Mouse (Mus musculus) MEL (cell line): Measurements from ENCODE around the gene Dynlrb2. TPM values are rescaled to one million over a fixed set of nuclear protein-coding genes. Genes with fewer than 3 reads are reported as not detected.

ENCODE experiments used
- DNase-seq: peaks from one replicate; pipeline ENCODE4 v3.0.0; 2011; ENCODE audit warnings: low read depth, low spot score
- H3K27ac ChIP-seq: 2 replicates; pipeline ENCODE4 v1.5.1; 2012; ENCODE audit warnings: low read depth, mild to moderate bottlenecking, control low read depth, low read length, moderate library complexity; ENCODE audit not compliant: control insufficient read depth
- H3K27me3 ChIP-seq, 2 experiments: fragments of 150-350 bp in 1 of 2; sonication (generic) in 1 of 2; 2 replicates each; pipeline ENCODE4 v1.6.1; 2012; ENCODE audit warnings: low read length in 2 of 2, mild to moderate bottlenecking in 2 of 2, improper control_type of control experiment in 1 of 2, moderate library complexity in 1 of 2; ENCODE audit not compliant: insufficient read depth in 2 of 2, control insufficient read depth in 1 of 2
- H3K36me3 ChIP-seq, 2 experiments: 2 replicates each; pipeline ENCODE4 v1.6.1; 2012 to 2014; ENCODE audit warnings: low read length in 2 of 2, improper control_type of control experiment in 1 of 2, inconsistent platforms in 1 of 2, mild to moderate bottlenecking in 1 of 2; ENCODE audit not compliant: insufficient read depth in 2 of 2, control insufficient read depth in 1 of 2
- H3K4me1 ChIP-seq, 2 experiments: fragments of 150-350 bp in 1 of 2; sonication (generic) in 1 of 2; 2 replicates each; pipeline ENCODE4 v1.6.1; 2012; ENCODE audit warnings: low read length in 2 of 2, improper control_type of control experiment in 1 of 2, mild to moderate bottlenecking in 1 of 2; ENCODE audit not compliant: insufficient read depth in 2 of 2, control insufficient read depth in 1 of 2
- H3K4me3 ChIP-seq, 2 experiments: fragments of 150-350 bp in 1 of 2; sonication (generic) in 1 of 2; 2 replicates each; pipeline ENCODE4 v1.5.1; 2012; ENCODE audit warnings: low read depth in 2 of 2, low read length in 2 of 2, mild to moderate bottlenecking in 2 of 2, moderate library complexity in 2 of 2, control low read depth in 1 of 2, improper control_type of control experiment in 1 of 2; ENCODE audit not compliant: control insufficient read depth in 1 of 2, insufficient read depth in 1 of 2
- H3K79me2 ChIP-seq: 2 replicates; pipeline ENCODE4 v1.6.1; 2012; ENCODE audit warnings: mild to moderate bottlenecking, low read length, moderate library complexity; ENCODE audit not compliant: control insufficient read depth, poor library complexity, insufficient read depth
- H3K9ac ChIP-seq: 2 replicates; pipeline ENCODE4 v1.6.1; 2012; ENCODE audit warnings: low read depth, mild to moderate bottlenecking, control low read depth, low read length, moderate library complexity; ENCODE audit not compliant: control insufficient read depth, poor library complexity, severe bottlenecking
- H3K9me3 ChIP-seq: fragments of 150-350 bp; sonication (generic); replicated peaks from 2 replicates; pipeline ENCODE4 v1.6.1; 2012; ENCODE audit warnings: mild to moderate bottlenecking, low read length, improper control_type of control experiment, moderate library complexity; ENCODE audit not compliant: insufficient read depth
- BHLHE40 ChIP-seq: IDR thresholded peaks from 2 replicates; pipeline ENCODE4 v1.6.1; 2012; ENCODE audit warnings: low read depth, mild to moderate bottlenecking, inconsistent platforms, low read length, improper control_type of control experiment, borderline replicate concordance
- CHD1 ChIP-seq: IDR thresholded peaks from 2 replicates; pipeline ENCODE4 v1.6.1; 2012; ENCODE audit warnings: low read depth, mild to moderate bottlenecking, inconsistent platforms, low read length, improper control_type of control experiment
- E2F4 ChIP-seq: IDR thresholded peaks from 2 replicates; pipeline ENCODE4 v1.6.1; 2011; ENCODE audit warnings: low read depth, low read length, improper control_type of control experiment, borderline replicate concordance
- ELF1 ChIP-seq: IDR thresholded peaks from 2 replicates; pipeline ENCODE4 v1.6.1; 2014; ENCODE audit warnings: low read depth, mild to moderate bottlenecking, inconsistent platforms, low read length, improper control_type of control experiment, moderate library complexity
- JUND ChIP-seq: IDR thresholded peaks from 2 replicates; pipeline ENCODE4 v1.6.1; 2011; ENCODE audit warnings: low read depth, mild to moderate bottlenecking, improper control_type of control experiment, low read length
- MYB ChIP-seq: IDR thresholded peaks from 2 replicates; pipeline ENCODE4 v1.6.1; 2011; ENCODE audit warnings: mild to moderate bottlenecking, low read depth, low read length, improper control_type of control experiment
- NELFE ChIP-seq: IDR thresholded peaks from 2 replicates; pipeline ENCODE4 v1.6.1; 2011; ENCODE audit warnings: low read depth, low read length, improper control_type of control experiment
- NRF1 ChIP-seq: IDR thresholded peaks from 2 replicates; pipeline ENCODE4 v1.6.1; 2014; ENCODE audit warnings: low read depth, mild to moderate bottlenecking, inconsistent platforms, low read length, improper control_type of control experiment, moderate library complexity; ENCODE audit not compliant: poor library complexity, insufficient read depth, severe bottlenecking
- POLR2A ChIP-seq, 2 experiments: IDR thresholded peaks; 2 replicates each; pipeline ENCODE4 v1.6.1; 2011 to 2012; ENCODE audit warnings: low read length in 2 of 2, mild to moderate bottlenecking in 2 of 2, control low read depth in 1 of 2, improper control_type of control experiment in 1 of 2, low read depth in 1 of 2, moderate library complexity in 1 of 2; ENCODE audit not compliant: control insufficient read depth in 1 of 2, insufficient read depth in 1 of 2, poor library complexity in 1 of 2
- POLR2AphosphoS2 ChIP-seq: IDR thresholded peaks from 2 replicates; pipeline ENCODE4 v1.6.1; 2011; ENCODE audit warnings: low read length, improper control_type of control experiment
- RAD21 ChIP-seq: IDR thresholded peaks from 2 replicates; pipeline ENCODE4 v1.6.1; 2011; ENCODE audit warnings: mild to moderate bottlenecking, low read depth, low read length, improper control_type of control experiment
- RCOR1 ChIP-seq: IDR thresholded peaks from 2 replicates; pipeline ENCODE4 v1.6.1; 2012; ENCODE audit warnings: low read depth, mild to moderate bottlenecking, inconsistent platforms, low read length, improper control_type of control experiment
- SIN3A ChIP-seq: IDR thresholded peaks from 2 replicates; pipeline ENCODE4 v1.6.1; 2012; ENCODE audit warnings: low read length, improper control_type of control experiment, inconsistent platforms
- TBP ChIP-seq: IDR thresholded peaks from 2 replicates; pipeline ENCODE4 v1.8.0; 2011; ENCODE audit warnings: low read depth, low read length, improper control_type of control experiment
- TCF12 ChIP-seq: IDR thresholded peaks from 2 replicates; pipeline ENCODE4 v1.6.1; 2014; ENCODE audit warnings: low read depth, mild to moderate bottlenecking, inconsistent platforms, low read length, improper control_type of control experiment, moderate library complexity
- USF2 ChIP-seq, 2 experiments: IDR thresholded peaks; 2 replicates each; pipeline ENCODE4 v1.6.1; 2011 to 2012; ENCODE audit warnings: improper control_type of control experiment in 2 of 2, low read length in 2 of 2, borderline replicate concordance in 1 of 2, inconsistent platforms in 1 of 2, low read depth in 1 of 2, mild to moderate bottlenecking in 1 of 2; ENCODE audit not compliant: insufficient read depth in 1 of 2
- ZKSCAN1 ChIP-seq: IDR thresholded peaks from 2 replicates; pipeline ENCODE4 v1.6.1; 2012; ENCODE audit warnings: low read depth, mild to moderate bottlenecking, inconsistent platforms, low read length, improper control_type of control experiment, moderate library complexity
- ZMIZ1 ChIP-seq: IDR thresholded peaks from 2 replicates; pipeline ENCODE4 v1.6.1; 2012; ENCODE audit warnings: low read depth, mild to moderate bottlenecking, inconsistent platforms, low read length, improper control_type of control experiment, moderate library complexity
- polyA plus RNA-seq, 2 experiments: library from polyadenylated mRNA; stranded (reverse) in 1 of 2; unstranded in 1 of 2; fragments of >175 nt in 1 of 2; fragments of >200 nt in 1 of 2; gene quantifications; 2 replicates each; pipeline versions ENCODE4 v1.2.1 to v1.2.4; 2012; ENCODE audit warnings: low replicate concordance in 2 of 2, low read depth in 1 of 2; ENCODE audit not compliant: insufficient read length in 2 of 2, insufficient read depth in 1 of 2, missing spikeins in 1 of 2
- total RNA-seq: library from RNA; depleted of rRNA; stranded (reverse); fragments of 300-350 nt; gene quantifications from 2 replicates; pipeline ENCODE4 v1.2.3, GENCODE M21; 2012

Dynlrb2 gene
- total and polyA plus RNA-seq, 3 experiments = not detected

GRCm38 (mm10) chr8:116467027-116467426, 37.7 kb upstream of the Dynlrb2 start:
- Histone ChIP-seq H3K4me3 (no peak overlapping the region), H3K27me3 (no peaks in the 10 kb centered on the region), H3K79me2 (no peaks in the 10 kb centered on the region), H3K4me1 (no peaks in the 10 kb centered on the region), H3K36me3 (no peaks in the 10 kb centered on the region), H3K27ac (no peak overlapping the region), H3K9me3 (no peaks in the 10 kb centered on the region), H3K9ac (no peak overlapping the region)
- no peak for DNase-seq
- TF ChIP-seq E2F4 (no peak), NRF1 (no peak)

GRCm38 (mm10) chr8:116477941-116478340, 26.8 kb upstream of the Dynlrb2 start:
- Histone ChIP-seq H3K4me3 (no peak overlapping the region), H3K79me2 (no peaks in the 10 kb centered on the region), H3K9me3 (no peaks in the 10 kb centered on the region), H3K9ac (no peak overlapping the region), H3K4me1 (no peaks in the 10 kb centered on the region), H3K27me3 (no peaks in the 10 kb centered on the region), H3K36me3 (no peaks in the 10 kb centered on the region), H3K27ac (no peak overlapping the region)
- no peak for TF ChIP-seq ZMIZ1
- TF ChIP-seq TBP = no peak
- TF ChIP-seq USF2 (IDR thresholded peaks at IDR 0.05; ENCODE audit: borderline replicate concordance in 1 of 2, insufficient read depth in 1 of 2, low read depth in 1 of 2, low read length in 2 of 2) = no peak
- TF ChIP-seq MYB = no peak
- TF ChIP-seq ZKSCAN1 = no peak
- TF ChIP-seq RCOR1 = no peak
- TF ChIP-seq POLR2A (IDR thresholded peaks at IDR 0.05; ENCODE audit: control insufficient read depth in 1 of 2, insufficient read depth in 1 of 2, low read depth in 1 of 2, low read length in 2 of 2, poor library complexity in 1 of 2) = no peak
- no peak for TF ChIP-seq POLR2AphosphoS2
- TF ChIP-seq RAD21 = no peak
- no peak for DNase-seq

GRCm38 (mm10) chr8:116478681-116479080, 26.1 kb upstream of the Dynlrb2 start:
- no peaks in the 10 kb centered on the region for H3K36me3 ChIP-seq
- no peak overlapping the region for H3K9ac ChIP-seq
- no peaks in the 10 kb centered on the region for H3K4me1 ChIP-seq
- no peak overlapping the region for H3K4me3 ChIP-seq
- peak; percentile 5 for DNase-seq
- H3K27ac ChIP-seq = no peak overlapping the region
- H3K79me2 ChIP-seq = no peaks in the 10 kb centered on the region
- no peaks in the 10 kb centered on the region for H3K9me3 ChIP-seq
- TF ChIP-seq NELFE (no peak), JUND (no peak), SIN3A (no peak), BHLHE40 (no peak), TCF12 (no peak), CHD1 (no peak), ELF1 (no peak)
- TF ChIP-seq, all 39 proteins: peak for 0
- H3K27me3 ChIP-seq = no peaks in the 10 kb centered on the region
